Mouse (Mus musculus): ENCODE results near the gene Prpf6. TPM values are rescaled to one million over a fixed set of nuclear protein-coding genes. Genes with fewer than 3 reads are reported as not detected.

Gene Prpf6
- polyA plus RNA-seq, 1 experiment from 2014 or later: 52.7 TPM

GRCm38 (mm10) chr2:181570375-181570774, 21.3 kb upstream of the Prpf6 start:
- no peaks in the 10 kb centered on the region for H3K4me1 ChIP-seq (ENCODE audit: control insufficient read depth, insufficient read depth, low read length)
- no peak overlapping the region for H3K27ac ChIP-seq (ENCODE audit: low read length)
- peaks cover 4% of the 10 kb centered on the region; the same call in 1 of the 2 replicates for H3K36me3 ChIP-seq (ENCODE audit: control insufficient read depth, insufficient read depth, low read length)
- H3K9ac ChIP-seq (ENCODE audit: low read depth, low read length): no peak overlapping the region
- no peak overlapping the region for H3K4me2 ChIP-seq (ENCODE audit: low read depth, low read length)
- H3K27me3 ChIP-seq (replicated peaks; ENCODE audit: control insufficient read depth, insufficient read depth, low read length): no peaks in the 10 kb centered on the region
- no peaks in the 10 kb centered on the region for H3K9me3 ChIP-seq (ENCODE audit: control insufficient read depth, low read length)
- no peak overlapping the region for H3K4me3 ChIP-seq (ENCODE audit: low read length)
- ATAC-seq: no peak
- 88% methylated on average over 8 of the region's 8 CpGs for WGBS

GRCm38 (mm10) chr2:181570921-181571595, 20.6 kb upstream of the Prpf6 start:
- Histone ChIP-seq H3K27me3 (replicated peaks; ENCODE audit: control insufficient read depth, insufficient read depth, low read length) (no peaks in the 10 kb centered on the region), H3K36me3 (ENCODE audit: control insufficient read depth, insufficient read depth, low read length) (peaks cover 4% of the 10 kb centered on the region; the same call in 1 of the 2 replicates), H3K9me3 (ENCODE audit: control insufficient read depth, low read length) (no peaks in the 10 kb centered on the region), H3K9ac (ENCODE audit: low read depth, low read length) (no peak overlapping the region), H3K4me1 (ENCODE audit: control insufficient read depth, insufficient read depth, low read length) (no peaks in the 10 kb centered on the region), H3K4me3 (ENCODE audit: low read length) (no peak overlapping the region), H3K27ac (ENCODE audit: low read length) (no peak overlapping the region), H3K4me2 (ENCODE audit: low read depth, low read length) (no peak overlapping the region)
- WGBS: 71% methylated on average over 6 of the region's 6 CpGs
- ATAC-seq: no peak

- no peak overlapping the region for H3K4me3 ChIP-seq (ENCODE audit: low read length)
- no peak overlapping the region for H3K4me2 ChIP-seq (ENCODE audit: low read depth, low read length)
- H3K9ac ChIP-seq (ENCODE audit: low read depth, low read length): no peak overlapping the region
- H3K9me3 ChIP-seq (ENCODE audit: control insufficient read depth, low read length): no peaks in the 10 kb centered on the region
- H3K36me3 ChIP-seq (ENCODE audit: control insufficient read depth, insufficient read depth, low read length): peaks cover 4% of the 10 kb centered on the region; the same call in 1 of the 2 replicates
- WGBS: 90% methylated on average over 11 of the region's 11 CpGs
- no peak for ATAC-seq
- no peaks in the 10 kb centered on the region for H3K4me1 ChIP-seq (ENCODE audit: control insufficient read depth, insufficient read depth, low read length)
- no peaks in the 10 kb centered on the region for H3K27me3 ChIP-seq (replicated peaks; ENCODE audit: control insufficient read depth, insufficient read depth, low read length)
- H3K27ac ChIP-seq (ENCODE audit: low read length): no peak overlapping the region
Observed at GRCm38 (mm10) chr2:181571941-181572670, 19.6 kb upstream of the Prpf6 start.

GRCm38 (mm10) chr2:181572921-181573920, 18.4 kb upstream of the Prpf6 start:
- no peaks in the 10 kb centered on the region for H3K4me1 ChIP-seq (ENCODE audit: control insufficient read depth, insufficient read depth, low read length)
- no peak for ATAC-seq
- H3K9me3 ChIP-seq (ENCODE audit: control insufficient read depth, low read length): no peaks in the 10 kb centered on the region
- no peaks in the 10 kb centered on the region for H3K27me3 ChIP-seq (replicated peaks; ENCODE audit: control insufficient read depth, insufficient read depth, low read length)
- no peak overlapping the region for H3K9ac ChIP-seq (ENCODE audit: low read depth, low read length)
- H3K4me2 ChIP-seq (ENCODE audit: low read depth, low read length): no peak overlapping the region
- no peak overlapping the region for H3K27ac ChIP-seq (ENCODE audit: low read length)
- no peak overlapping the region for H3K4me3 ChIP-seq (ENCODE audit: low read length)
- WGBS: 94% methylated on average over 15 of the region's 15 CpGs
- peaks cover 4% of the 10 kb centered on the region; the same call in 1 of the 2 replicates for H3K36me3 ChIP-seq (ENCODE audit: control insufficient read depth, insufficient read depth, low read length)

- 89% methylated on average over 9 of the region's 9 CpGs for WGBS
- no peak overlapping the region for H3K4me2 ChIP-seq (ENCODE audit: low read depth, low read length)
Observed at GRCm38 (mm10) chr2:181573961-181574360, 17.7 kb upstream of the Prpf6 start.

GRCm38 (mm10) chr2:181574921-181575545, 16.6 kb upstream of the Prpf6 start:
- Histone ChIP-seq H3K27me3 (replicated peaks; ENCODE audit: control insufficient read depth, insufficient read depth, low read length) (no peaks in the 10 kb centered on the region), H3K4me2 (ENCODE audit: low read depth, low read length) (no peak overlapping the region), H3K36me3 (ENCODE audit: control insufficient read depth, insufficient read depth, low read length) (no peaks in the 10 kb centered on the region; the same call in 1 of the 2 replicates), H3K4me3 (ENCODE audit: low read length) (no peak overlapping the region), H3K9ac (ENCODE audit: low read depth, low read length) (no peak overlapping the region), H3K27ac (ENCODE audit: low read length) (no peak overlapping the region), H3K4me1 (ENCODE audit: control insufficient read depth, insufficient read depth, low read length) (peaks cover 14% of the 10 kb centered on the region), H3K9me3 (ENCODE audit: control insufficient read depth, low read length) (no peaks in the 10 kb centered on the region)
- 93% methylated on average over 7 of the region's 7 CpGs for WGBS
- ATAC-seq: no peak

More at GRCm38 (mm10) chr2:181573961-181574360, 17.7 kb upstream of the Prpf6 start:
- no peak overlapping the region for H3K4me3 ChIP-seq (ENCODE audit: low read length)
- no peaks in the 10 kb centered on the region for H3K27me3 ChIP-seq (replicated peaks; ENCODE audit: control insufficient read depth, insufficient read depth, low read length)
- no peak for ATAC-seq
- H3K36me3 ChIP-seq (ENCODE audit: control insufficient read depth, insufficient read depth, low read length): no peaks in the 10 kb centered on the region; the same call in 1 of the 2 replicates
- no peaks in the 10 kb centered on the region for H3K9me3 ChIP-seq (ENCODE audit: control insufficient read depth, low read length)
- H3K27ac ChIP-seq (ENCODE audit: low read length): no peak overlapping the region
- H3K4me1 ChIP-seq (ENCODE audit: control insufficient read depth, insufficient read depth, low read length): peaks cover 5% of the 10 kb centered on the region
- no peak overlapping the region for H3K9ac ChIP-seq (ENCODE audit: low read depth, low read length)

GRCm38 (mm10) chr2:181576613-181577012, 15.1 kb upstream of the Prpf6 start:
- no peak for ATAC-seq
- Histone ChIP-seq H3K4me3 (ENCODE audit: low read length) (no peak overlapping the region), H3K4me1 (ENCODE audit: control insufficient read depth, insufficient read depth, low read length) (peaks cover 22% of the 10 kb centered on the region), H3K9ac (ENCODE audit: low read depth, low read length) (no peak overlapping the region), H3K36me3 (ENCODE audit: control insufficient read depth, insufficient read depth, low read length) (no peaks in the 10 kb centered on the region; the same call in 1 of the 2 replicates), H3K27ac (ENCODE audit: low read length) (no peak overlapping the region), H3K4me2 (ENCODE audit: low read depth, low read length) (no peak overlapping the region), H3K9me3 (ENCODE audit: control insufficient read depth, low read length) (no peaks in the 10 kb centered on the region), H3K27me3 (replicated peaks; ENCODE audit: control insufficient read depth, insufficient read depth, low read length) (no peaks in the 10 kb centered on the region)
- WGBS: 91% methylated on average over 2 of the region's 2 CpGs

- Histone ChIP-seq H3K27ac (ENCODE audit: low read length) (no peak overlapping the region), H3K9me3 (ENCODE audit: control insufficient read depth, low read length) (no peaks in the 10 kb centered on the region), H3K36me3 (ENCODE audit: control insufficient read depth, insufficient read depth, low read length) (no peaks in the 10 kb centered on the region; the same call in 1 of the 2 replicates), H3K9ac (ENCODE audit: low read depth, low read length) (no peak overlapping the region), H3K4me1 (ENCODE audit: control insufficient read depth, insufficient read depth, low read length) (peaks cover 22% of the 10 kb centered on the region), H3K27me3 (replicated peaks; ENCODE audit: control insufficient read depth, insufficient read depth, low read length) (no peaks in the 10 kb centered on the region), H3K4me3 (ENCODE audit: low read length) (no peak overlapping the region), H3K4me2 (ENCODE audit: low read depth, low read length) (no peak overlapping the region)
- no peak for ATAC-seq
- WGBS: 79% methylated on average over 2 of the region's 2 CpGs
Observed at GRCm38 (mm10) chr2:181577126-181577525, 14.5 kb upstream of the Prpf6 start.
